Mouse (Mus musculus): ENCODE data around the gene Nmnat3. TPM values are rescaled to one million over a fixed set of nuclear protein-coding genes. Genes with fewer than 3 reads are reported as not detected.
A peak's percentile ranks its signal among the peaks of the same experiment; 100 is the strongest.

Nmnat3 gene
- polyA plus RNA-seq, 1 experiment from 2014 or later, result 0.87 TPM

DNA sequence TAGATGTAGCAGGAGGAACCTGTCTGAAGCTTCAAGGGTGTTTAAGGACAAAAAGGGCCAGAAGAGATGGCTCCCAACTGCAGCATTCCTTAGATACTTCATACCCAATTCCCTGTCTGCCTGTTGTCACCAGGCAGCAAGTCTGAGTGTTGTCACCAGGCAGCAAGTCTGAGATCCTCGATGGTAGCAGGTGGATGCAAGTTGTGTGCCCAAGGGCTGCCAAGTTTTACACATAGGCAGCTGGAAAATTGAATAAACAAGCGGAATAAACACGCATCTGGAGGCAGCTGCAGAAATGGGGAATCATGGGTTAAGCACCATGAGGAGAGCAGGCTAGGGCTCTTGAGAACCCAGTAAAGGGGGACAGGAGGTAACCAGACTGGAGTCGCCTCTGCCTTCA, 52.7 kb downstream of the Nmnat3 start:
- Histone ChIP-seq H3K4me3 (replicated peaks; ENCODE audit: low read depth, low read length) (no peak overlapping the region), H3K9ac (replicated peaks; ENCODE audit: low read length) (no peak overlapping the region), H3K36me3 (ENCODE audit: control insufficient read depth, insufficient read depth, low read length) (no peaks in the 10 kb centered on the region), H3K4me1 (ENCODE audit: control insufficient read depth, insufficient read depth, low read length) (no peaks in the 10 kb centered on the region), H3K4me2 (ENCODE audit: low read length) (no peak overlapping the region), H3K27ac (replicated peaks; ENCODE audit: low read depth, low read length) (no peak overlapping the region), H3K9me3 (ENCODE audit: control insufficient read depth, low read length) (no peaks in the 10 kb centered on the region), H3K27me3 (ENCODE audit: control insufficient read depth, insufficient read depth, low read length) (no peaks in the 10 kb centered on the region)
- WGBS, result 75% methylated on average over 4 of the region's 4 CpGs
- no peak for DNase-seq
- no peak for ATAC-seq (ENCODE audit: low FRiP score, low TSS enrichment)

DNA sequence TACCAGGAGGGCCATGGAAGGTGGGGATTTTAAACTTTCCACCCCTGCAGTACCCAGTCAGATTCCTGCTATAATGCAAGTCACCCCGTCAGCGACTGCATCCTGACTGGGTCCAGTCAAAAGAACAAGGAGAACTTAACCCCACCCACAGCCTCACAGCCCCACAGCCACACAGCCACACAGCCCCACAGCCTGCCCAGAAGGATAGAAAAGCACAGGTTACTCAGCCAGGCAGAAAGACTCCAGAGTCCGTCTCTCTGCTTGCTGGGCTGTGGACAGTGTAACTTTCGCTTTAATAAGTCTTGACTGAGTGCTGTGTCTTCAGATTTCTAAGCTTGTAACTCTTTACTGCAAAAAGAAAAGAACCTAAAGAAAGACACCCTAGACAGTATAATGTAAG, 53.2 kb downstream of the Nmnat3 start:
- 63% methylated on average over 4 of the region's 4 CpGs for WGBS
- Histone ChIP-seq H3K9ac (replicated peaks; ENCODE audit: low read length) (no peak overlapping the region), H3K27me3 (ENCODE audit: control insufficient read depth, insufficient read depth, low read length) (no peaks in the 10 kb centered on the region), H3K27ac (replicated peaks; ENCODE audit: low read depth, low read length) (no peak overlapping the region), H3K4me3 (replicated peaks; ENCODE audit: low read depth, low read length) (no peak overlapping the region), H3K36me3 (ENCODE audit: control insufficient read depth, insufficient read depth, low read length) (no peaks in the 10 kb centered on the region), H3K4me1 (ENCODE audit: control insufficient read depth, insufficient read depth, low read length) (no peaks in the 10 kb centered on the region), H3K4me2 (ENCODE audit: low read length) (no peak overlapping the region), H3K9me3 (ENCODE audit: control insufficient read depth, low read length) (no peaks in the 10 kb centered on the region)
- ATAC-seq (ENCODE audit: low FRiP score, low TSS enrichment) (no peak), DNase-seq (no peak)

DNA sequence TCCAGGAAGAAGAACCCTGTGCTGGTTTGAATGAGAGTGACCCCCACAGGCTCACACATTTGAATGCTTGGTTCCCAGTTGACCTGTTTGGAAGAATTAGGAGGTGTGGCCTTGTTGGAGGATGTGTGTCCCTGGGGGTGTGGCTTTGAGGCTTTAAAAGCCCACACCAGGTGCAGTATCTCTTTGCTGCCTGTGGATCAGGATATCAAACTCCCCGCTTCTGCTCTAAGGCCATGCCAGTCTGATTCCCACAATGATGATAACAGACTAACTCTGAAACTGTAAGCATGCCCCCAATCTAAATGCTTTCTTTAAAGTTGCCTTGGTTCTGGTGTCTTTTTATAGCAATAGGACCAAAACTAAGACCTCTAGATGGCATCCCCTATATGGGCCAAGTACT, 58.6 kb downstream of the Nmnat3 start:
- Histone ChIP-seq H3K36me3 (ENCODE audit: control insufficient read depth, insufficient read depth, low read length) (no peaks in the 10 kb centered on the region), H3K27ac (replicated peaks; ENCODE audit: low read depth, low read length) (no peak overlapping the region), H3K4me3 (replicated peaks; ENCODE audit: low read depth, low read length) (no peak overlapping the region), H3K4me2 (ENCODE audit: low read length) (no peak overlapping the region), H3K27me3 (ENCODE audit: control insufficient read depth, insufficient read depth, low read length) (no peaks in the 10 kb centered on the region), H3K9me3 (ENCODE audit: control insufficient read depth, low read length) (no peaks in the 10 kb centered on the region), H3K4me1 (ENCODE audit: control insufficient read depth, insufficient read depth, low read length) (peaks cover 12% of the 10 kb centered on the region), H3K9ac (replicated peaks; ENCODE audit: low read length) (no peak overlapping the region)
- 100% methylated on average over 1 of the region's 1 CpGs for WGBS
- no peak for ATAC-seq (ENCODE audit: low FRiP score, low TSS enrichment)
- DNase-seq, result no peak

DNA sequence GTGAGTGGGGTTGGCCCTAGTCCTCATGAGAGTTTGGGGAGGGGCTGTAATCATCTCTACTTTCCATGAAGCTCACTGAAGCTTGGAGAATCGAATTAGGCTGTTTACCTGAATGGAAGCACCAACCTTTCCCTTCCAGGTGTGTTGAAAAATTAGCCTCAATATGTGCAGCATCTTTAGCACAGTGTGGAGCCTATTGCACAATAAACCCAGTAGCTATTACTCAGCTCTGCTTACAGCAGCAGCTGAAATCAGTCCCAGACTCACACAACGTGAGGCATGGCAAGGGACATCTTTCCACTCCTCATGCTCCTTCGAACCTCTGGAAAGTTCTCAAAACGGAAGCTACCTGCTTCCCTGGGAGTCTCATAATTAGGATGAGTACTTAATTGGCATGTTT, 59.0 kb downstream of the Nmnat3 start:
- H3K9me3 ChIP-seq (ENCODE audit: control insufficient read depth, low read length), result no peaks in the 10 kb centered on the region
- no peaks in the 10 kb centered on the region for H3K36me3 ChIP-seq (ENCODE audit: control insufficient read depth, insufficient read depth, low read length)
- H3K4me3 ChIP-seq (replicated peaks; ENCODE audit: low read depth, low read length), result no peak overlapping the region
- H3K27me3 ChIP-seq (ENCODE audit: control insufficient read depth, insufficient read depth, low read length), result no peaks in the 10 kb centered on the region
- ATAC-seq (ENCODE audit: low FRiP score, low TSS enrichment) (no peak), DNase-seq (no peak)
- WGBS, result 83% methylated on average over 4 of the region's 4 CpGs
- H3K4me1 ChIP-seq (ENCODE audit: control insufficient read depth, insufficient read depth, low read length), result peaks cover 12% of the 10 kb centered on the region
- no peak overlapping the region for H3K9ac ChIP-seq (replicated peaks; ENCODE audit: low read length)
- H3K27ac ChIP-seq (replicated peaks; ENCODE audit: low read depth, low read length), result no peak overlapping the region
- H3K4me2 ChIP-seq (ENCODE audit: low read length), result no peak overlapping the region

DNA sequence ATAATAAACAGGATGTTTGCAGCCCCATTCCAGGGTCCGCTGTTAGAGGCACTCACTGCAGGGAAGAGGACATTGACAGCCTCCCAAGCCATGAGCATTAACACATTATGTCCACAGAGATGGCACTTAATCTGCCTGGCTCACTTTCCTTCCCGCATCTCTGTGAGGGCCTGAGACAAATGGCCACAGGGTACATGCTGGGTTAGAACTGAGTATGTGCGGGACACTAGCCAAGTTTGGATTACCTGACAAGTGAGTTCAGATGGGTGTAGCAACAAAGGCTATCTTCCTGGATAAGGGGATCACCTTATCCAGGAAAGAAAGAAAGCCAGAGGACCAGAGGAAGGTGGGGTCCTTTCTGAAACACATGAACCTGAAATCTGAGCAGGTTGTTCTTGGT, 59.8 kb downstream of the Nmnat3 start:
- DNase-seq (no peak), ATAC-seq (ENCODE audit: low FRiP score, low TSS enrichment) (no peak)
- H3K4me2 ChIP-seq (ENCODE audit: low read length), result no peak overlapping the region
- H3K9ac ChIP-seq (replicated peaks; ENCODE audit: low read length), result no peak overlapping the region
- no peak overlapping the region for H3K27ac ChIP-seq (replicated peaks; ENCODE audit: low read depth, low read length)
- H3K4me3 ChIP-seq (replicated peaks; ENCODE audit: low read depth, low read length), result no peak overlapping the region
- H3K36me3 ChIP-seq (ENCODE audit: control insufficient read depth, insufficient read depth, low read length), result no peaks in the 10 kb centered on the region
- peaks cover 12% of the 10 kb centered on the region for H3K4me1 ChIP-seq (ENCODE audit: control insufficient read depth, insufficient read depth, low read length)
- no peaks in the 10 kb centered on the region for H3K27me3 ChIP-seq (ENCODE audit: control insufficient read depth, insufficient read depth, low read length)
- 94% methylated on average over 3 of the region's 3 CpGs for WGBS
- H3K9me3 ChIP-seq (ENCODE audit: control insufficient read depth, low read length), result no peaks in the 10 kb centered on the region

DNA sequence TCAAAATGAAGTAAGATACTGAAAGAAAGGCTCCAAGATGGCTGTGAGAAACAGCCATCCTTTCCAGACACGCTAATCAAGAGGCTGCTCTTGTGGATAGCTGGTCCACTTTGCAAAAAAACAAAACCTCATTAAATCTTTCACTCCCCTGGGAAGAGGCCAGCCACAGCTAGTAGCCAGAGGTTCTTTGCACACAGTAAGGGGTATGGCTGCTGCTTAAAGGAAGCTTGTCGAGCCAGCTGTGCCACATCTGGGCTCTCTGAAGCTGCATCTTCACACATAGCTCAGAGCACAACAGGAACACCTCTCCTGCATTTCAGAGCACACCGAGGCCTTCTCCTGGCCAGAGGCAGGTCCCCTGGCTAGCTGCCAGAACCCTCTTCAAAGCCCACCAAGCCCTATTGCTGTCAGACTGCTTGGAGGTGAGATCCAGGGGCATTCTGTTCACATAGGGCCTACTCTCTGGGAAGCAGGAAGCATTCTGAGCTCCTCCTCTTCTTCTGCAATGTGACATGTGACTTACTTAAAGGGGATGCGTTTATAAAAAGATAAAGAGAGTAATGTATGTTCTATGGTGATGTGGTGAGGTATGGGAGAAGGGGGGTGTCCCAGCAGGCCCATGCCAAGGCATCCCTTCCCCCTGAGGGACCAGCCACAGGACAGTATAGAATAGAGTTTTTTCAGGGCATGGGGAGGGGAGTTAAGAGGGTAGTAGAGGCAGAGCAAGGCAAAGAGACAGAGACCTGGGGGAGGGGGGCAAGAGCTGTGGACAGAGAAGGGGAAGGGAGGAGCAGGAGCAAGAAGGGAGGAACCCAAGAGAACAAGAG, 63.3 kb downstream of the Nmnat3 start:
- WGBS, result 5% methylated on average over 4 of the region's 4 CpGs

DNA sequence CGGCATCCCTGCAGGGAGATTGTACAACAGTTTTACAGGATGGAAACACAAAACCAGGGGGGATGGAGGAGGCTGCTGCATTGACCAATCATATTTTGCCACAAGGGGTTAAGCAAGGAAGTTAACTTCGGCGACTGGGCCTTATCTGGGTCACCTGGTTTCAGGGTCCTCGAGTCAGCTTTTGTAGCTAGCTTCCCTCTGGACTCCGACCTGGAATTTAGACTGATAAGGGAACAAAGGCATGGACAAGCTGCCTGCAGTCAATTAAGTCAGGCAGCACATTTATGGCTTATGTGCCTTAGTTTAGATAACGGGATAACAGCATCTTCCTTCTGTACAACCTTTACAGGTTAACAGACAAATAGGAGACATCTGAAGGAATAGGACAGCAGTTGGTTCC, 65.1 kb downstream of the Nmnat3 start:
- H3K36me3 ChIP-seq (ENCODE audit: control insufficient read depth, insufficient read depth, low read length), result no peaks in the 10 kb centered on the region
- WGBS, result 86% methylated on average over 6 of the region's 6 CpGs
- H3K27ac ChIP-seq (replicated peaks; ENCODE audit: low read depth, low read length), result no peak overlapping the region
- H3K4me3 ChIP-seq (replicated peaks; ENCODE audit: low read depth, low read length), result no peak overlapping the region
- H3K27me3 ChIP-seq (ENCODE audit: control insufficient read depth, insufficient read depth, low read length), result no peaks in the 10 kb centered on the region
- peaks cover 12% of the 10 kb centered on the region for H3K4me1 ChIP-seq (ENCODE audit: control insufficient read depth, insufficient read depth, low read length)
- no peak for DNase-seq
- H3K9ac ChIP-seq (replicated peaks; ENCODE audit: low read length), result no peak overlapping the region
- no peak overlapping the region for H3K4me2 ChIP-seq (ENCODE audit: low read length)
- H3K9me3 ChIP-seq (ENCODE audit: control insufficient read depth, low read length), result no peaks in the 10 kb centered on the region
- no peak for ATAC-seq (ENCODE audit: low FRiP score, low TSS enrichment)

More for the DNA sequence above, 63.3 kb downstream of the Nmnat3 start:
- H3K27me3 ChIP-seq (ENCODE audit: control insufficient read depth, insufficient read depth, low read length), result no peaks in the 10 kb centered on the region
- H3K9me3 ChIP-seq (ENCODE audit: control insufficient read depth, low read length), result no peaks in the 10 kb centered on the region
- peak overlapping the region; percentile 61; the same call in 1 of the 2 replicates for H3K27ac ChIP-seq (replicated peaks; ENCODE audit: low read depth, low read length)
- no peak overlapping the region for H3K4me2 ChIP-seq (ENCODE audit: low read length)
- DNase-seq (peak; percentile 59), ATAC-seq (ENCODE audit: low FRiP score, low TSS enrichment) (peak; percentile 40; the same call in 1 of the 2 replicates)
- H3K4me1 ChIP-seq (ENCODE audit: control insufficient read depth, insufficient read depth, low read length), result peaks cover 12% of the 10 kb centered on the region
- no peak overlapping the region for H3K4me3 ChIP-seq (replicated peaks; ENCODE audit: low read depth, low read length)
- no peaks in the 10 kb centered on the region for H3K36me3 ChIP-seq (ENCODE audit: control insufficient read depth, insufficient read depth, low read length)
- no peak overlapping the region for H3K9ac ChIP-seq (replicated peaks; ENCODE audit: low read length)

DNA sequence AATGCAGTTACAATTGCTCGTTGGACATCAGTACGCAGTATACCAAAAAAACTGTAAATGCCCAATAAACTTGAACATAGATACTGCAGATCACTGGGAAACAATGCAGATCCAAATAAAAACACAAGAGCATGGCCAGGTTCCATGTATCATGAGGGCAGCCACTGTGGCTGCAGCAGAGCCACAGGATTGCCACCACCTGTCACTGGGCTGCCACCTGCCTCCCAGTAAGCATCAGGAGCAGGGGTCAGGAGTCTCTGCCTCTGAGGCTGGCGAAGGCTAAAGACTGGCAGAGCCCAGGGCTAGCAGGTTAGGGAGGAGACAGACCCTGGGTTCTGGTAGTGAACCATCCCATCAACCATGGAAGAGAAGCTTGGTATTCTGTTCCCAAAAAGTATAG, 67.7 kb downstream of the Nmnat3 start:
- H3K9ac ChIP-seq (replicated peaks; ENCODE audit: low read length), result no peak overlapping the region

DNA sequence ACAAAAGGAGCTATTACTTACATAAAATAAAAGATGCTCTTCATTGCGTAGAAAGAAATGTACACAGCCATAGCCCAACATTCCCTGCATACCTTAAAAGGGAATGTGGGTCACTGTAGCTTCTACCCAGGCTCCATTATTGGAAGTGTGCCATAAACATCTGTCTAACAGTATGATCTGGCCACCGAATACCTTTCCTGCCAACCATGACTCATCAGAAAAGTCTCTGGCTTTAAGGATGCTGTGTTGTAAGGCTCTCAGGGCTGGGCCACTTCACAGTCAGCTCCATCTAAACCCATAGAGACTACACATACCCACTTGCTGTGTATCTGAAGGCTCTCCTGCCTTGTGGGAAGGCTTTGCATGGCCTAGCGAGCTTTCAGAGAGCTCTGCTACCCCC, 73.8 kb downstream of the Nmnat3 start:
- H3K4me3 ChIP-seq (replicated peaks; ENCODE audit: low read depth, low read length), result no peak overlapping the region
- no peak overlapping the region for H3K27ac ChIP-seq (replicated peaks; ENCODE audit: low read depth, low read length)
- H3K9ac ChIP-seq (replicated peaks; ENCODE audit: low read length), result no peak overlapping the region
- ATAC-seq (ENCODE audit: low FRiP score, low TSS enrichment) (no peak), DNase-seq (no peak)
- H3K4me2 ChIP-seq (ENCODE audit: low read length), result no peak overlapping the region
- no peaks in the 10 kb centered on the region for H3K27me3 ChIP-seq (ENCODE audit: control insufficient read depth, insufficient read depth, low read length)
- WGBS, result 81% methylated on average over 3 of the region's 3 CpGs
- 0 out of 2 replicates have a peak, but pooled peaks cover 4% of the 10 kb centered on the region for H3K4me1 ChIP-seq (ENCODE audit: control insufficient read depth, insufficient read depth, low read length)
- H3K36me3 ChIP-seq (ENCODE audit: control insufficient read depth, insufficient read depth, low read length), result no peaks in the 10 kb centered on the region
- no peaks in the 10 kb centered on the region for H3K9me3 ChIP-seq (ENCODE audit: control insufficient read depth, low read length)

More for the DNA sequence above, 67.7 kb downstream of the Nmnat3 start:
- no peaks in the 10 kb centered on the region for H3K36me3 ChIP-seq (ENCODE audit: control insufficient read depth, insufficient read depth, low read length)
- no peak for ATAC-seq (ENCODE audit: low FRiP score, low TSS enrichment)
- H3K27ac ChIP-seq (replicated peaks; ENCODE audit: low read depth, low read length), result no peak overlapping the region
- no peaks in the 10 kb centered on the region for H3K27me3 ChIP-seq (ENCODE audit: control insufficient read depth, insufficient read depth, low read length)
- WGBS, result 92% methylated on average over 3 of the region's 3 CpGs
- no peak for DNase-seq
- H3K9me3 ChIP-seq (ENCODE audit: control insufficient read depth, low read length), result no peaks in the 10 kb centered on the region
- no peak overlapping the region for H3K4me2 ChIP-seq (ENCODE audit: low read length)
- H3K4me3 ChIP-seq (replicated peaks; ENCODE audit: low read depth, low read length), result no peak overlapping the region
- peaks cover 9% of the 10 kb centered on the region for H3K4me1 ChIP-seq (ENCODE audit: control insufficient read depth, insufficient read depth, low read length)

Measured in midbrain, embryonic 14.5 days (tissue).